Mouse (Mus musculus): Measurements from ENCODE around the gene Mtor. TPM values are rescaled to one million over a fixed set of nuclear protein-coding genes. Genes with fewer than 3 reads are reported as not detected.

The Mtor gene
- polyA plus RNA-seq, 2 experiments: 6.1 to 9.4 TPM

DNA sequence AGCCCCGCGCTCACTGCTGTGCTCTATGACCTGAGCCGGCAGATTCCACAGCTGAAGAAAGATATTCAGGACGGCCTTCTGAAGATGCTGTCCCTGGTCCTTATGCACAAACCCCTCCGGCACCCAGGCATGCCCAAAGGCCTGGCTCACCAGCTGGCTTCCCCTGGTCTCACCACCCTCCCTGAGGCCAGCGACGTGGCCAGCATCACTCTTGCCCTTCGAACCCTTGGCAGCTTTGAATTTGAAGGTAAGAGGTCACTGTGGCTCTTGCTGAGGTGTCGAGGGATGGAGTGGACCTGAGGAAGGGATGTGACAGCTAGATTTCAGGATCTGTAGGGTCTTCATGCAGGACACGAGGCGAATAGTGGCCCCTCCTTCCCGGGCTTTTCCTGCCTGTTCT, 15.9 kb downstream of the Mtor start:
- no peaks in the 10 kb centered on the region for H3K9me3 ChIP-seq (ENCODE audit: control insufficient read depth, low read length)
- no peak overlapping the region for H3K27ac ChIP-seq
- H3K4me1 ChIP-seq (replicated peaks; ENCODE audit: control insufficient read depth in 2 of 2, insufficient read depth in 2 of 2, low read length in 1 of 2): no peaks in the 10 kb centered on the region
- no peak for ATAC-seq (ENCODE audit: insufficient read depth)
- H3K4me2 ChIP-seq (ENCODE audit: low read depth): no peak overlapping the region
- no peak for DNase-seq (ENCODE audit: low read depth in 3 of 3, low spot score in 3 of 3)
- no peaks in the 10 kb centered on the region for H3K27me3 ChIP-seq (ENCODE audit: control insufficient read depth, insufficient read depth, low read length)
- H3K4me3 ChIP-seq (ENCODE audit: insufficient read depth in 1 of 2, low read depth in 2 of 2, low read length in 2 of 2): no peak overlapping the region
- H3K9ac ChIP-seq (replicated peaks): no peak overlapping the region
- TF ChIP-seq CTCF (IDR thresholded peaks at IDR 0.05; ENCODE audit: low read depth) (no peak), EP300 (IDR thresholded peaks at IDR 0.05; ENCODE audit: low read depth) (no peak)
- peaks cover 46% of the 10 kb centered on the region for H3K36me3 ChIP-seq (replicated peaks; ENCODE audit: control insufficient read depth, insufficient read depth, low read depth)
- WGBS (ENCODE audit: insufficient replicate concordance): 85% methylated on average over 12 of the region's 12 CpGs

DNA sequence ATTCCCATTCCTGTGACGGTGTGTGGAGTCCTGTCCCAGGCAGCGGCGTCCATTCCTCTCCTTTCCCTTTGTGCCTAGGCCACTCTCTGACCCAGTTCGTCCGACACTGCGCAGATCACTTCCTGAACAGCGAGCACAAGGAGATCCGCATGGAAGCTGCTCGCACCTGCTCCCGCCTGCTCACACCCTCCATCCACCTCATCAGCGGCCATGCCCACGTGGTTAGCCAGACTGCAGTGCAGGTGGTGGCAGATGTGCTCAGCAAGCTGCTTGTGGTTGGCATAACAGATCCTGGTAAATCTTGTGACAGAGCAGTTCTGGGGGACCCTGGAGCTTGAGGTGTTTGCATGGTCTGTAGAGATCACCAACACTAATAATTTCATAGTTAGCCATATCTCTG, 16.5 kb downstream of the Mtor start:
- Histone ChIP-seq H3K4me2 (ENCODE audit: low read depth) (no peak overlapping the region), H3K4me3 (ENCODE audit: insufficient read depth in 1 of 2, low read depth in 2 of 2, low read length in 2 of 2) (no peak overlapping the region), H3K4me1 (replicated peaks; ENCODE audit: control insufficient read depth in 2 of 2, insufficient read depth in 2 of 2, low read length in 1 of 2) (no peaks in the 10 kb centered on the region), H3K36me3 (replicated peaks; ENCODE audit: control insufficient read depth, insufficient read depth, low read depth) (peaks cover 45% of the 10 kb centered on the region), H3K27me3 (ENCODE audit: control insufficient read depth, insufficient read depth, low read length) (no peaks in the 10 kb centered on the region), H3K9ac (replicated peaks) (no peak overlapping the region), H3K9me3 (ENCODE audit: control insufficient read depth, low read length) (no peaks in the 10 kb centered on the region), H3K27ac (no peak overlapping the region)
- DNase-seq (ENCODE audit: low read depth in 3 of 3, low spot score in 3 of 3) (no peak), ATAC-seq (ENCODE audit: insufficient read depth) (no peak)
- TF ChIP-seq EP300 (IDR thresholded peaks at IDR 0.05; ENCODE audit: low read depth): no peak
- TF ChIP-seq CTCF (IDR thresholded peaks at IDR 0.05; ENCODE audit: low read depth): no peak
- 85% methylated on average over 12 of the region's 12 CpGs for WGBS (ENCODE audit: insufficient replicate concordance)

DNA sequence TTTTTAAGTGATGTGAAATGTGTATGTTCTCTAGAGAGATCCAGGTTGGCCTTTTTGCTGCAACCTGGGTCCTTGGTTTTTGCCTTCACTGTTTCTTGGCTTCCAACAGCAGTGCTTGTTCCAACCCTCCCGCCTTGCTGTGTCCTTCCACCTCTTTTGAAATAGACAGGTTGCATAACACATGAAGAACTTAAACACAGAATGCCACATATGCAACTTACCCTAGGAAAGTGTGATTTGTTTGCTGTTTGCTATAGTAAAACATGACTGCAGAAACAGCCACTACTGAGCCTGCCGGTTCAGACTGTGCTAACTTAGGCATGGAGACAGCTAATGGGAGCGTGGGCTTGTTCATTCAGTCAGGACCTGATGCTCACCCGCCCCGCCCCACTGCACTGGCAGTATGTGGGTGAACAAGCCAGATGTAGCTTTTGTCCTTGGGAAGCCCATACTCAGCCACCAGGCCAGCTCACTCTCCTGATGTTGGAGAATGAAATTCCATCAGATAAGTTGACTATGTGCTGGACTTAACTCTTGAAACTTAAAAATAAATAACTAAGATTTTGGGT, 18.2 kb downstream of the Mtor start:
- Histone ChIP-seq H3K4me3 (ENCODE audit: insufficient read depth in 1 of 2, low read depth in 2 of 2, low read length in 2 of 2) (no peak overlapping the region), H3K27ac (no peak overlapping the region), H3K9me3 (ENCODE audit: control insufficient read depth, low read length) (no peaks in the 10 kb centered on the region), H3K9ac (replicated peaks) (no peak overlapping the region), H3K36me3 (replicated peaks; ENCODE audit: control insufficient read depth, insufficient read depth, low read depth) (peaks cover 53% of the 10 kb centered on the region), H3K4me2 (ENCODE audit: low read depth) (no peak overlapping the region), H3K4me1 (replicated peaks; ENCODE audit: control insufficient read depth in 2 of 2, insufficient read depth in 2 of 2, low read length in 1 of 2) (no peaks in the 10 kb centered on the region), H3K27me3 (ENCODE audit: control insufficient read depth, insufficient read depth, low read length) (no peaks in the 10 kb centered on the region)
- 79% methylated on average over 5 of the region's 5 CpGs for WGBS (ENCODE audit: insufficient replicate concordance)
- TF ChIP-seq EP300 (IDR thresholded peaks at IDR 0.05; ENCODE audit: low read depth): no peak
- no peak for TF ChIP-seq CTCF (IDR thresholded peaks at IDR 0.05; ENCODE audit: low read depth)
- ATAC-seq (ENCODE audit: insufficient read depth): no peak
- DNase-seq (ENCODE audit: low read depth in 3 of 3, low spot score in 3 of 3): no peak

DNA sequence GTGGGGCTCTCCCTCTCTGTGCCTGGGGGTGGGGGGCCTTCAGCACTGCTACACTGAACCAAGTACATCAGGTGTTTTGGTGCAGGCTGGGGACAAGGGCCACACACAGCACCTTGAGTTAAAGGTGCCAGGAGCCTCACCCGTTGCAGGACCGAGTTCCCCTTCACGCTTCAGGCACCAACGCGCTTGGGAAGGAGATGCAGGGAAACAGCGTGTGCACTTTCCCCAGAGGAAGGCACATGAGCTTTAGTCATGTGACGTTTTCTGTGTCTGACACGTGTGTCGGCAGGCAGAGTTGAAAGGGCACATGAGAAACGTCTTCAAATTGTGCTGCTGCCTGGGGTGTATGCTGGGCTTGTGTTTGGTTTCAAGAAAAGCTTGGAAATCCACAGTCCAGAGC, 20.0 kb downstream of the Mtor start:
- TF ChIP-seq CTCF (IDR thresholded peaks at IDR 0.05; ENCODE audit: low read depth) (no peak), EP300 (IDR thresholded peaks at IDR 0.05; ENCODE audit: low read depth) (no peak)
- Histone ChIP-seq H3K36me3 (replicated peaks; ENCODE audit: control insufficient read depth, insufficient read depth, low read depth) (peaks cover 50% of the 10 kb centered on the region), H3K27me3 (ENCODE audit: control insufficient read depth, insufficient read depth, low read length) (no peaks in the 10 kb centered on the region), H3K4me1 (replicated peaks; ENCODE audit: control insufficient read depth in 2 of 2, insufficient read depth in 2 of 2, low read length in 1 of 2) (no peaks in the 10 kb centered on the region; a peak in 1 of 4 replicates), H3K4me2 (ENCODE audit: low read depth) (no peak overlapping the region), H3K27ac (no peak overlapping the region), H3K9ac (replicated peaks) (no peak overlapping the region), H3K9me3 (ENCODE audit: control insufficient read depth, low read length) (no peaks in the 10 kb centered on the region), H3K4me3 (ENCODE audit: insufficient read depth in 1 of 2, low read depth in 2 of 2, low read length in 2 of 2) (no peak overlapping the region)
- no peak for DNase-seq (ENCODE audit: low read depth in 3 of 3, low spot score in 3 of 3)
- no peak for ATAC-seq (ENCODE audit: insufficient read depth)
- WGBS (ENCODE audit: insufficient replicate concordance): 87% methylated on average over 10 of the region's 10 CpGs

DNA sequence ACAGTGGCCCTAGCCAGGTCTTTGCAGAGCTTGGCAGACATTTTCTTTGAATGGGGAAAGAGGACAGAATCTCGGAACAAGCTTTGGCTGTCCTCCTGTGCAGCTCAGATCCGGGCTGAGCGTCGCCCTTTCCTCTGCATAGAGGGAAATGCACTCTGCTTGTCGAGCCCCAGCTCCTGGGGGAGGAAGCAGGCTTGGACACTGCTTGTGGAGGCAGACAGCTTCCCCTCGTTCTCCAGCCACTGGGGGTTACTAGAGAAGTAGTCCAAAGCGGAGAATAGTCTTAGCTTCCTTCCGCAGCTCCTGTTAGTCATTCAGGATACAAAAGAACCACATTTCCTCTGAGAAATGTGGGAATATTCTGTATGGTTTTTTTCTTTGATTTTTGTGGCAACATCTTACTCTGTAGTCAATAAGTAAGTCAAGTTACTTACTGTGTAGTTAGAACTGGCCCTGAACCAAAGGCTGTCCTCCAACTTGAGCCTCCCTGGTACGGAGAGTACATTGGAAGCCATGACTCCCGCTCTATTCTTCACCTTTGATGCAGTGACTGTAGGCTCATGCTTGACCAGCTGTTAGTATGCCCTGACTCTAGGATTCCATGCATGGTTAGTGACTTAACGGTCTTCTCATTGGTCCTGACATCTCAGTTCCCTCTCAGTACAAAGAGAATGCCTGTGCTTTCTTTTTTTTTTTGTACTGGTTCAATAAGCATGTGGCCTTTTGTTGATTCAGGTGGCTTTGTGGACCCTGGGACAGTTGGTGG, 21.3 kb downstream of the Mtor start:
- 79% methylated on average over 11 of the region's 11 CpGs for WGBS (ENCODE audit: insufficient replicate concordance)
- no peak overlapping the region for H3K9ac ChIP-seq (replicated peaks)
- H3K4me2 ChIP-seq (ENCODE audit: low read depth): no peak overlapping the region
- H3K4me1 ChIP-seq (replicated peaks; ENCODE audit: control insufficient read depth in 2 of 2, insufficient read depth in 2 of 2, low read length in 1 of 2): no peaks in the 10 kb centered on the region; a peak in 1 of 4 replicates
- DNase-seq (ENCODE audit: low read depth in 3 of 3, low spot score in 3 of 3) (no peak), ATAC-seq (ENCODE audit: insufficient read depth) (no peak)
- H3K27me3 ChIP-seq (ENCODE audit: control insufficient read depth, insufficient read depth, low read length): no peaks in the 10 kb centered on the region
- H3K9me3 ChIP-seq (ENCODE audit: control insufficient read depth, low read length): no peaks in the 10 kb centered on the region
- peaks cover 39% of the 10 kb centered on the region for H3K36me3 ChIP-seq (replicated peaks; ENCODE audit: control insufficient read depth, insufficient read depth, low read depth)
- H3K27ac ChIP-seq: no peak overlapping the region
- TF ChIP-seq CTCF (IDR thresholded peaks at IDR 0.05; ENCODE audit: low read depth): no peak
- TF ChIP-seq EP300 (IDR thresholded peaks at IDR 0.05; ENCODE audit: low read depth): no peak
- H3K4me3 ChIP-seq (ENCODE audit: insufficient read depth in 1 of 2, low read depth in 2 of 2, low read length in 2 of 2): no peak overlapping the region
